Mouse (Mus musculus) kidney, adult 2 months (tissue): ENCODE measurements around the gene Ankrd6.

Source experiments
- CTCF ChIP-seq: fragments of 200-500 bp; conservative IDR thresholded peaks from 2 replicates; pipeline ENCODE4 v1.5.1; 2011; ENCODE audit warnings: low read depth, mild to moderate bottlenecking, control low read depth, low read length, moderate library complexity, mixed read lengths; ENCODE audit not compliant: insufficient read depth, insufficient read length
- POLR2A ChIP-seq: fragments of 200-500 bp; IDR thresholded peaks from one replicate; pipeline ENCODE4 v1.6.1; 2011; ENCODE audit warnings: low read depth, low read length, control low read depth

GRCm38 (mm10) chr4:32984801-32985675 lies 34.4 kb upstream of the Ankrd6 start:
- TF ChIP-seq POLR2A (no peak), CTCF (0 out of 2 replicates have a peak, but pooled peaks have one; percentile 14)
